Mouse (Mus musculus): ENCODE data around the gene Med20.

- TF ChIP-seq CTCF (IDR thresholded peaks at IDR 0.05; ENCODE audit: low read depth) (no peak), EP300 (IDR thresholded peaks at IDR 0.05; ENCODE audit: low read depth) (no peak)
Measured at GRCm38 (mm10) chr17:47672311-47673111, 61.1 kb downstream of the Med20 start.

Data from liver, embryonic 14.5 days (tissue).